Mouse (Mus musculus) bone marrow, adult 2 months (tissue): ENCODE data around the gene Sult1a1.

ENCODE experiments used
- CTCF ChIP-seq: fragments of 200-500 bp; IDR thresholded peaks from 2 replicates; pipeline ENCODE4 v1.5.1; 2011; ENCODE audit warnings: low read length, control low read depth; ENCODE audit not compliant: control insufficient read depth, insufficient read depth
- POLR2A ChIP-seq: fragments of 200-500 bp; IDR thresholded peaks from 2 replicates; pipeline ENCODE4 v1.6.1; 2011; ENCODE audit warnings: low read depth, mild to moderate bottlenecking, control low read depth, low read length, borderline replicate concordance; ENCODE audit not compliant: control insufficient read depth

GRCm38 (mm10) chr7:126710266-126710665, 34.0 kb upstream of the Sult1a1 start:
- TF ChIP-seq CTCF = no peak
- TF ChIP-seq POLR2A = no peak
